Mouse (Mus musculus): Measurements from ENCODE around the gene Fbxo47.

Fbxo47 gene

GRCm38 (mm10) chr11:97883918-97884600 lies at the start of gene Fbxo47:
Gene Fbxo47 (minus strand): TSS chr11:97884154.
- Histone ChIP-seq H3K9me3 (ENCODE audit: low read length) (no peaks in the 10 kb centered on the region), H3K27me3 (ENCODE audit: insufficient read depth, low read length) (no peaks in the 10 kb centered on the region), H3K4me3 (replicated peaks; ENCODE audit: low read length) (peak within 1 kb of the TSS; percentile 88), H3K4me1 (replicated peaks; ENCODE audit: low read depth, low read length) (peaks cover 28% of the 10 kb centered on the region), H3K36me3 (ENCODE audit: insufficient read depth, low read length) (peaks cover 12% of the 10 kb centered on the region)
- no peak for TF ChIP-seq NANOG (IDR thresholded peaks at IDR 0.05; ENCODE audit: borderline replicate concordance, low read length)
- no peak; the same call in 1 of the 2 replicates for TF ChIP-seq CTCF (conservative IDR thresholded peaks at IDR 0.05; ENCODE audit: low read length)
- no peak for TF ChIP-seq POU5F1 (IDR thresholded peaks at IDR 0.05; ENCODE audit: borderline replicate concordance, low read length)

GRCm38 (mm10) chr11:97933553-97933952 lies 49.6 kb upstream of the Fbxo47 start:
- Histone ChIP-seq H3K9me3 (ENCODE audit: low read length) (0 out of 2 replicates have a peak, but pooled peaks cover 7% of the 10 kb centered on the region), H3K4me3 (replicated peaks; ENCODE audit: low read length) (no peak overlapping the region), H3K36me3 (ENCODE audit: insufficient read depth, low read length) (peaks cover 51% of the 10 kb centered on the region), H3K4me1 (replicated peaks; ENCODE audit: low read depth, low read length) (peaks cover 49% of the 10 kb centered on the region), H3K27me3 (ENCODE audit: insufficient read depth, low read length) (no peaks in the 10 kb centered on the region)
- TF ChIP-seq CTCF (conservative IDR thresholded peaks at IDR 0.05; ENCODE audit: low read length) (no peak), POU5F1 (IDR thresholded peaks at IDR 0.05; ENCODE audit: borderline replicate concordance, low read length) (no peak), NANOG (IDR thresholded peaks at IDR 0.05; ENCODE audit: borderline replicate concordance, low read length) (no peak)

GRCm38 (mm10) chr11:97928905-97929304 lies 45.0 kb upstream of the Fbxo47 start:
- TF ChIP-seq CTCF (conservative IDR thresholded peaks at IDR 0.05; ENCODE audit: low read length) (no peak), NANOG (IDR thresholded peaks at IDR 0.05; ENCODE audit: borderline replicate concordance, low read length) (no peak), POU5F1 (IDR thresholded peaks at IDR 0.05; ENCODE audit: borderline replicate concordance, low read length) (no peak)
- no peaks in the 10 kb centered on the region for H3K27me3 ChIP-seq (ENCODE audit: insufficient read depth, low read length)
- peaks cover 58% of the 10 kb centered on the region for H3K36me3 ChIP-seq (ENCODE audit: insufficient read depth, low read length)
- 0 out of 2 replicates have a peak, but pooled peaks cover 7% of the 10 kb centered on the region for H3K9me3 ChIP-seq (ENCODE audit: low read length)
- peaks cover 38% of the 10 kb centered on the region for H3K4me1 ChIP-seq (replicated peaks; ENCODE audit: low read depth, low read length)
- no peak overlapping the region for H3K4me3 ChIP-seq (replicated peaks; ENCODE audit: low read length)

- peaks cover 43% of the 10 kb centered on the region for H3K4me1 ChIP-seq (replicated peaks; ENCODE audit: low read depth, low read length)
- H3K36me3 ChIP-seq (ENCODE audit: insufficient read depth, low read length): peaks cover 43% of the 10 kb centered on the region
- no peak overlapping the region; the same call in 1 of the 2 replicates for H3K4me3 ChIP-seq (replicated peaks; ENCODE audit: low read length)
- no peaks in the 10 kb centered on the region for H3K27me3 ChIP-seq (ENCODE audit: insufficient read depth, low read length)
- TF ChIP-seq NANOG (IDR thresholded peaks at IDR 0.05; ENCODE audit: borderline replicate concordance, low read length) (no peak), POU5F1 (IDR thresholded peaks at IDR 0.05; ENCODE audit: borderline replicate concordance, low read length) (no peak), CTCF (conservative IDR thresholded peaks at IDR 0.05; ENCODE audit: low read length) (no peak)
- H3K9me3 ChIP-seq (ENCODE audit: low read length): no peaks in the 10 kb centered on the region
These were observed 40.3 kb upstream of the Fbxo47 start for GRCm38 (mm10) chr11:97924217-97924616.

GRCm38 (mm10) chr11:97923639-97924038 lies 39.7 kb upstream of the Fbxo47 start:
- TF ChIP-seq POU5F1 (IDR thresholded peaks at IDR 0.05; ENCODE audit: borderline replicate concordance, low read length) (no peak), NANOG (IDR thresholded peaks at IDR 0.05; ENCODE audit: borderline replicate concordance, low read length) (no peak), CTCF (conservative IDR thresholded peaks at IDR 0.05; ENCODE audit: low read length) (no peak)
- Histone ChIP-seq H3K4me3 (replicated peaks; ENCODE audit: low read length) (no peak overlapping the region; the same call in 1 of the 2 replicates), H3K4me1 (replicated peaks; ENCODE audit: low read depth, low read length) (peaks cover 40% of the 10 kb centered on the region), H3K27me3 (ENCODE audit: insufficient read depth, low read length) (no peaks in the 10 kb centered on the region), H3K9me3 (ENCODE audit: low read length) (no peaks in the 10 kb centered on the region), H3K36me3 (ENCODE audit: insufficient read depth, low read length) (peaks cover 43% of the 10 kb centered on the region)

GRCm38 (mm10) chr11:97915974-97916503 lies 32.1 kb upstream of the Fbxo47 start:
- TF ChIP-seq CTCF (conservative IDR thresholded peaks at IDR 0.05; ENCODE audit: low read length) (no peak), POU5F1 (IDR thresholded peaks at IDR 0.05; ENCODE audit: borderline replicate concordance, low read length) (no peak), NANOG (IDR thresholded peaks at IDR 0.05; ENCODE audit: borderline replicate concordance, low read length) (no peak)
- H3K27me3 ChIP-seq (ENCODE audit: insufficient read depth, low read length): no peaks in the 10 kb centered on the region

GRCm38 (mm10) chr11:97915471-97915870 lies 31.5 kb upstream of the Fbxo47 start:
- H3K27me3 ChIP-seq (ENCODE audit: insufficient read depth, low read length): no peaks in the 10 kb centered on the region
- TF ChIP-seq CTCF (conservative IDR thresholded peaks at IDR 0.05; ENCODE audit: low read length) (no peak), POU5F1 (IDR thresholded peaks at IDR 0.05; ENCODE audit: borderline replicate concordance, low read length) (no peak), NANOG (IDR thresholded peaks at IDR 0.05; ENCODE audit: borderline replicate concordance, low read length) (no peak)
- H3K9me3 ChIP-seq (ENCODE audit: low read length): no peaks in the 10 kb centered on the region
- H3K36me3 ChIP-seq (ENCODE audit: insufficient read depth, low read length): no peaks in the 10 kb centered on the region
- H3K4me3 ChIP-seq (replicated peaks; ENCODE audit: low read length): peak overlapping the region; percentile 75
- peaks cover 79% of the 10 kb centered on the region for H3K4me1 ChIP-seq (replicated peaks; ENCODE audit: low read depth, low read length)

More at GRCm38 (mm10) chr11:97915974-97916503, 32.1 kb upstream of the Fbxo47 start:
- peak overlapping the region; percentile 75 for H3K4me3 ChIP-seq (replicated peaks; ENCODE audit: low read length)
- H3K36me3 ChIP-seq (ENCODE audit: insufficient read depth, low read length): no peaks in the 10 kb centered on the region
- H3K9me3 ChIP-seq (ENCODE audit: low read length): no peaks in the 10 kb centered on the region
- H3K4me1 ChIP-seq (replicated peaks; ENCODE audit: low read depth, low read length): peaks cover 76% of the 10 kb centered on the region

- Histone ChIP-seq H3K9me3 (ENCODE audit: low read length) (no peaks in the 10 kb centered on the region), H3K36me3 (ENCODE audit: insufficient read depth, low read length) (no peaks in the 10 kb centered on the region), H3K27me3 (ENCODE audit: insufficient read depth, low read length) (no peaks in the 10 kb centered on the region), H3K4me3 (replicated peaks; ENCODE audit: low read length) (peak overlapping the region; percentile 60), H3K4me1 (replicated peaks; ENCODE audit: low read depth, low read length) (peaks cover 98% of the 10 kb centered on the region)
- TF ChIP-seq POU5F1 (IDR thresholded peaks at IDR 0.05; ENCODE audit: borderline replicate concordance, low read length): no peak
- TF ChIP-seq CTCF (conservative IDR thresholded peaks at IDR 0.05; ENCODE audit: low read length): no peak
- TF ChIP-seq NANOG (IDR thresholded peaks at IDR 0.05; ENCODE audit: borderline replicate concordance, low read length): no peak
These were observed 29.2 kb upstream of the Fbxo47 start for GRCm38 (mm10) chr11:97913111-97913510.

Data from E14TG2a.4 (cell line).